Mouse (Mus musculus) thymus, adult 2 months (tissue): ENCODE results near the gene Nars2.

Experiments
- CTCF ChIP-seq: fragments of 200-500 bp; IDR thresholded peaks from 2 replicates; pipeline ENCODE4 v1.5.1; 2012; ENCODE audit warnings: mild to moderate bottlenecking, control low read depth, low read length, moderate library complexity, borderline replicate concordance; ENCODE audit not compliant: control insufficient read depth, poor library complexity, insufficient read depth; ENCODE audit errors: extremely low read depth
- POLR2A ChIP-seq: fragments of 200-500 bp; IDR thresholded peaks from 2 replicates; pipeline ENCODE4 v1.6.1; 2012; ENCODE audit warnings: mild to moderate bottlenecking, low read length, control low read depth, moderate library complexity; ENCODE audit not compliant: control insufficient read depth, poor library complexity, insufficient read depth; ENCODE audit errors: extremely low read depth

DNA sequence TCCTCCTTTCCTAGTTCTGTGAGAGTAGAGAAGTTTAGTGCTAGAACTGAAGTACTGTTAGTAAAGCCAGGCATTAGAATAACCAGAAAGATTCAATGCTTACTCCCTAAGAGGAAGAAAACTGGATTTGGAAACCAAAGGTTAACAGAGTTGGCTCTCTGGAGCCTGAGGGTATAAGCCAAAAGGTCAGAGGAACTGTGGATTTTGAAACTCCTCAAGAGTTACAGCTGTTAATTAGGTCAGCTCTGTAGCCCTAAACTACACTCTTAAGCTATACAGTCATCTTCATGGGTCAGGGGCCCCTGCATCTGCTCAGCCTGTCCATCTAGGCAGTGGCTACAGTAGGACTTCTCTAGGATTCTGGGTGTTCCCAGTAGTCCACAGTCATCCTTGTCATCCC, 125.7 kb downstream of the Nars2 start:
- TF ChIP-seq CTCF (no peak), POLR2A (no peak)
